Mouse (Mus musculus): Measurements from ENCODE around the gene Mlph.

DNA sequence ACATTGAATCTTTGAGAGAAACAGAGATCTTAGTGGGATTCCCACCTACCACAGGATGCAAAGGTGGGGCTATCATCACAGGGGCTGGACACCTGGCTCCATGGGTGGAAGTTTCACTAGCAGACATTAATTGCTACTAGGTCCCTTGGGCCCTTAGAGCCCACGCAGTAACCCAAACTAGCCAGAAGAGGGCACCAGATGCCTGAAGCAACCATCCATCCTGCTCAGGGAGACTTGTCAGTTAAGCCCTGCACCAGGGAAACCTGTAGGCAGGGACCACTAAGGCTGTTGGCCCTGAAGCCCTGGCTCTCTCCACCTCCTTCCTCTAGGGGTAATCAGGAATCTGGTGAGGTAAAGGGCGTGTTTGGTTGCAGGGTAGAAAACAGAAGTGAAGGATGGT lies 8.5 kb upstream of the Mlph start:
- TF ChIP-seq EP300 (optimal IDR thresholded peaks at IDR 0.05) (no peak), CTCF (IDR thresholded peaks at IDR 0.05; ENCODE audit: low read depth) (peak; percentile 94)
